Mouse (Mus musculus) testis, adult 2 months (tissue): ENCODE results near the gene Ndrg4. TPM values are rescaled to one million over a fixed set of nuclear protein-coding genes. Genes with fewer than 3 reads are reported as not detected.

Experiments
- H3K27ac ChIP-seq: fragments of 200-500 bp; 2 replicates; pipeline ENCODE4 v1.5.1; 2012; ENCODE audit warnings: low read depth, low read length; ENCODE audit not compliant: control insufficient read depth, insufficient read depth
- H3K27me3 ChIP-seq: fragments of 200-500 bp; 2 replicates; pipeline ENCODE4 v1.6.1; 2012; ENCODE audit warnings: mild to moderate bottlenecking, low read length, moderate library complexity; ENCODE audit not compliant: control insufficient read depth, insufficient read depth
- H3K36me3 ChIP-seq: fragments of 200-500 bp; 2 replicates; pipeline ENCODE4 v1.6.1; 2012; ENCODE audit warnings: mild to moderate bottlenecking, low read length; ENCODE audit not compliant: control insufficient read depth, insufficient read depth
- H3K4me1 ChIP-seq: fragments of 200-500 bp; 2 replicates; pipeline ENCODE4 v1.6.1; 2012; ENCODE audit warnings: low read length; ENCODE audit not compliant: control insufficient read depth, insufficient read depth
- H3K4me3 ChIP-seq: fragments of 200-500 bp; 2 replicates; pipeline ENCODE4 v1.5.1; 2012; ENCODE audit warnings: low read depth, mild to moderate bottlenecking, low read length, moderate library complexity, mixed read lengths; ENCODE audit not compliant: control insufficient read depth
- CTCF ChIP-seq: fragments of 200-500 bp; IDR thresholded peaks from 2 replicates; pipeline ENCODE4 v1.5.1; 2012; ENCODE audit warnings: low read depth, mild to moderate bottlenecking, inconsistent platforms, low read length, moderate library complexity; ENCODE audit not compliant: control insufficient read depth, insufficient read depth, insufficient replicate concordance
- POLR2A ChIP-seq: fragments of 200-500 bp; IDR thresholded peaks from 2 replicates; pipeline ENCODE4 v1.6.1; 2012; ENCODE audit warnings: low read depth, mild to moderate bottlenecking, inconsistent platforms, low read length, moderate library complexity; ENCODE audit not compliant: control insufficient read depth
- polyA plus RNA-seq: library from polyadenylated mRNA; depleted of rRNA; stranded (reverse); fragments of >200 nt; gene quantifications from 2 replicates; pipeline ENCODE4 v1.2.3, GENCODE M21; 2012

The Ndrg4 gene
- polyA plus RNA-seq, 1 experiment: 26.2 TPM

GRCm38 (mm10) chr8:95690929-95691541, 14.3 kb downstream of the Ndrg4 start:
- Histone ChIP-seq H3K27ac (no peak overlapping the region), H3K36me3 (no peaks in the 10 kb centered on the region), H3K27me3 (no peaks in the 10 kb centered on the region), H3K4me1 (no peaks in the 10 kb centered on the region; the same call in 1 of the 2 replicates), H3K4me3 (peak overlapping the region; percentile 55)
- TF ChIP-seq POLR2A (no peak), CTCF (no peak)

- no peak overlapping the region for H3K4me3 ChIP-seq
- H3K27ac ChIP-seq: no peak overlapping the region
- TF ChIP-seq CTCF (no peak), POLR2A (no peak)
- no peaks in the 10 kb centered on the region; the same call in 1 of the 2 replicates for H3K4me1 ChIP-seq
- no peaks in the 10 kb centered on the region for H3K36me3 ChIP-seq
- H3K27me3 ChIP-seq: no peaks in the 10 kb centered on the region
These were observed 17.9 kb downstream of the Ndrg4 start for GRCm38 (mm10) chr8:95694631-95695030.

GRCm38 (mm10) chr8:95696661-95697060, 19.9 kb downstream of the Ndrg4 start:
- Histone ChIP-seq H3K36me3 (no peaks in the 10 kb centered on the region), H3K27me3 (no peaks in the 10 kb centered on the region), H3K4me3 (no peak overlapping the region), H3K27ac (no peak overlapping the region), H3K4me1 (no peaks in the 10 kb centered on the region; the same call in 1 of the 2 replicates)
- no peak for TF ChIP-seq CTCF
- no peak for TF ChIP-seq POLR2A

GRCm38 (mm10) chr8:95697128-95697527, 20.3 kb downstream of the Ndrg4 start:
- H3K36me3 ChIP-seq: no peaks in the 10 kb centered on the region
- no peaks in the 10 kb centered on the region for H3K27me3 ChIP-seq
- H3K4me3 ChIP-seq: no peak overlapping the region
- TF ChIP-seq CTCF (peak; percentile 89), POLR2A (no peak)
- H3K27ac ChIP-seq: no peak overlapping the region
- no peaks in the 10 kb centered on the region; the same call in 1 of the 2 replicates for H3K4me1 ChIP-seq

- TF ChIP-seq POLR2A (no peak), CTCF (no peak)
These were observed 21.4 kb downstream of the Ndrg4 start for GRCm38 (mm10) chr8:95698179-95698578.

GRCm38 (mm10) chr8:95700282-95700681, 23.5 kb downstream of the Ndrg4 start:
- H3K4me1 ChIP-seq: peaks cover 10% of the 10 kb centered on the region
- no peaks in the 10 kb centered on the region for H3K27me3 ChIP-seq
- no peak overlapping the region for H3K27ac ChIP-seq
- TF ChIP-seq POLR2A (no peak), CTCF (no peak)
- no peaks in the 10 kb centered on the region for H3K36me3 ChIP-seq
- no peak overlapping the region for H3K4me3 ChIP-seq

More at GRCm38 (mm10) chr8:95698179-95698578, 21.4 kb downstream of the Ndrg4 start:
- H3K27ac ChIP-seq: no peak overlapping the region
- no peaks in the 10 kb centered on the region for H3K27me3 ChIP-seq
- peaks cover 3% of the 10 kb centered on the region; the same call in 1 of the 2 replicates for H3K4me1 ChIP-seq
- H3K4me3 ChIP-seq: no peak overlapping the region
- H3K36me3 ChIP-seq: no peaks in the 10 kb centered on the region

GRCm38 (mm10) chr8:95701809-95702208, 25.0 kb downstream of the Ndrg4 start:
- no peak for TF ChIP-seq CTCF
- TF ChIP-seq POLR2A: no peak
- Histone ChIP-seq H3K36me3 (no peaks in the 10 kb centered on the region), H3K4me1 (peaks cover 10% of the 10 kb centered on the region), H3K27me3 (no peaks in the 10 kb centered on the region), H3K27ac (no peak overlapping the region), H3K4me3 (no peak overlapping the region)
